Mouse (Mus musculus) megakaryocyte, embryonic 14.5 days (primary cell): ENCODE data around the gene Mrpl43. TPM values are rescaled to one million over a fixed set of nuclear protein-coding genes. Genes with fewer than 3 reads are reported as not detected.

Source experiments
- H3K27me3 ChIP-seq: replicated peaks from 2 replicates; pipeline ENCODE3; 2012; ENCODE audit warnings: inconsistent platforms
- H3K36me3 ChIP-seq: replicated peaks from 2 replicates; pipeline ENCODE3; 2012; ENCODE audit warnings: low read length, inconsistent platforms, mixed read lengths
- H3K4me1 ChIP-seq: 2 replicates; pipeline ENCODE4 v1.6.1; 2012; ENCODE audit warnings: inconsistent platforms
- H3K4me3 ChIP-seq: replicated peaks from 2 replicates; pipeline ENCODE3; 2012; ENCODE audit warnings: moderate library complexity, mild to moderate bottlenecking, inconsistent platforms
- H3K9me3 ChIP-seq: 2 replicates; pipeline ENCODE4 v1.6.1; 2012; ENCODE audit warnings: inconsistent platforms
- FLI1 ChIP-seq: IDR thresholded peaks from 2 replicates; pipeline ENCODE4 v1.6.1; 2012; ENCODE audit warnings: low read length, inconsistent platforms, mixed read lengths
- GATA1 ChIP-seq: IDR thresholded peaks from 3 replicates; pipeline ENCODE4 v1.6.1; 2012; ENCODE audit warnings: mixed read lengths, low read length, inconsistent platforms, borderline replicate concordance
- polyA plus RNA-seq: library from polyadenylated mRNA; stranded (reverse); fragments of >175 nt; gene quantifications from 2 replicates; pipeline ENCODE4 v1.2.3, GENCODE M21; 2012; ENCODE audit warnings: low replicate concordance; ENCODE audit not compliant: insufficient read depth

Mrpl43 gene
- polyA plus RNA-seq, 1 experiment, result 76.4 TPM

GRCm38 (mm10) chr19:45012219-45012618 is 6.0 kb upstream of the Mrpl43 start:
- H3K36me3 ChIP-seq, result peaks cover 51% of the 10 kb centered on the region
- TF ChIP-seq FLI1 (no peak), GATA1 (no peak)
- no peak overlapping the region for H3K4me3 ChIP-seq
- H3K27me3 ChIP-seq, result no peaks in the 10 kb centered on the region
- no peaks in the 10 kb centered on the region for H3K9me3 ChIP-seq
- H3K4me1 ChIP-seq, result peaks cover 60% of the 10 kb centered on the region

DNA sequence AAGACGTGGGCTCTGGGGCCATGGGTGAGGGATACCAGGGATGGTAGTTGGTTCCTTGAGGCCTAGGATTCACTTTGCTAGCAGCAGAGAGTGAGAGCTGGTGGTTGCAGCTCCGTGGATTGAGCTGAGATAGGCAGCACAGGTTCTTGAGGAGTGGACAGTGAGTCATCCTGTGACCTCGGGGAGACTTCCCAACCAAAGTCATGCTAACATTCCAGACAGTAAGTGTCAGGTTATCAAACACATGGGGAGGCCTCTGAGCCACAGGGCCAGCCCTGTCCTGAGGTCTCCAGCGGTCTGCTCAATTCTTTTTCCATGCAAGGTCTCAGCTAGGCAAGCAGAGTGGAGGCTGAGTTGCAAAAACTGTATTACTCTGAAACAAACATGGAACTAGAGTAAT is 4.4 kb upstream of the Mrpl43 start:
- no peak for TF ChIP-seq FLI1
- no peak for TF ChIP-seq GATA1
- H3K9me3 ChIP-seq, result no peaks in the 10 kb centered on the region
- H3K27me3 ChIP-seq, result no peaks in the 10 kb centered on the region
- no peak overlapping the region for H3K4me3 ChIP-seq
- peaks cover 60% of the 10 kb centered on the region for H3K4me1 ChIP-seq
- peaks cover 51% of the 10 kb centered on the region for H3K36me3 ChIP-seq

DNA sequence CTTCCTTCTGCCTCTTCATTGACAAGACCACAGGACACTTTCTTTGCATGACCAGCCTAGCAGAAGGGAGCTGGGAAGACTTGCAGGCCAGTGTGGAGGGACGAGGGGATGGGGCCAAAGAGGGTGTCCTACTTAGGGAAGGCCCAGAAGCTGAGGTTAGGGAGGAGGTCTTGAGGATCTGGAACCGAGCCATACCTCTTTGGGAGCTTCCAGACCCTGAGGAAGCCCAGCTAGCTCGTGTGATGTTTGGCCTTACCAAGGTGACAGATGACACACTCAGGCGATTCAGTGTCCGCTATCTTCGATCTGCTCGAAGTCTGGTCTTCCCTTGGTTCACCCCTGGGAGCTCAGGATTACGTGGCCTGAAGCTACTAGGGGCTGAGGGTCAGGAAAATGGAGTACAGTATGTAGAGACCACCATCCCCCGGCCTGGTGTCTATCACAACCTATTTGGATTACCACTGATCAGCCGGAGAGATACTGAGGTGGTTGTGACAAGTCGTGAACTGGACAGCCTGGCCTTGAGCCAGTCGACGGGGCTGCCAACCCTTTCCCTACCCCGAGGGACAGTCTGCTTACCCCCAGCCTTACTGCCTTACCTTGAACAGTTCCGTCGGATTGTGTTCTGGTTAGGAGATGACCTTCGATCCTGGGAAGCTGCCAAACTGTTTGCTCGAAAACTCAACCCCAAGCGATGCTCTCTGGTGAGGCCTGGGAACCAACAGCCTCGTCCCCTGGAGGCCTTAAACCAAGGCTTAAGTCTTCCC is 1.4 kb upstream of the Mrpl43 start:
- TF ChIP-seq FLI1, result no peak
- no peak for TF ChIP-seq GATA1
- Histone ChIP-seq H3K27me3 (no peaks in the 10 kb centered on the region), H3K4me3 (peak overlapping the region; percentile 100), H3K36me3 (peaks cover 76% of the 10 kb centered on the region), H3K9me3 (no peaks in the 10 kb centered on the region), H3K4me1 (peaks cover 54% of the 10 kb centered on the region)

DNA sequence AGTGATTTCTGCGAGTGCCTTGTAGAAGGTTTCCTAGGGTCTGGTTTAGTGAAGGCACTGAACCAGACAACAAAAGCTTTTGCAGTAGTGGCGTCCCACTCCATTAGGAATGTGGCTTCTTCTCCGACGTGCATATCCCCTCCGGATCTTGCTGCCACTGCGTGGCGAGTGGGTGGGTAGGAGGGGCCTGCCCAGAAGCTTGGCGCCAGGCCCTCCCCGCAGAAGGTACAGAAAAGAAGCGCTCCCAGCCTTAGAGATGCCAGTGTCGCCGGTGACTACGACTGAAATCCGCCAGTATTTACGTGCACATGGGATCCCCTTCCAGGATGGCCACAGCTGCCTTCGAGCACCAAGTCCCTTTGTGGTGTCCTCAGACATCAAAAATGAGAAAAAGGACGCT is 779 bp upstream of the Mrpl43 start:
- H3K27me3 ChIP-seq, result no peaks in the 10 kb centered on the region
- no peaks in the 10 kb centered on the region for H3K9me3 ChIP-seq
- peaks cover 54% of the 10 kb centered on the region for H3K4me1 ChIP-seq
- peaks cover 76% of the 10 kb centered on the region for H3K36me3 ChIP-seq
- TF ChIP-seq GATA1 (no peak), FLI1 (no peak)
- H3K4me3 ChIP-seq, result peak overlapping the region; percentile 100

DNA sequence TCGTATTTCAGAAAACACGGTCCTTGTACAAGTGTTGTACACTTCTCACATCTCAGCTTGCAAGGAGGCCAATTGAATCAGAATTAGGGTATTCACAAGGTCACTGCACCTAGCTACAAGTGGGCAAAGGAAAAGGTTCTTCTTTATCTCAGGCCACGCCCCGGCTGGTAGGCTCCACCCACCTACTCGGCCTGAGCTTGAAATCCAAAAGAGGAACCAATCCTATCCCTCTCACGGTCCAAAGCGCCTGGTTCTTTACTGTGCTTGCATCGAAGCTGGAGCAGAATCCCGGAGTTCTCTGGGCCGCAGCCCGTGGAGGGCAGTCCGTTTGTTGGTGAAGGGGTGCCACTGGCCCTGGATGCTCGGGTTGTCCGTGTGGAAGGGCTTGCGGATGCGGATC is 798 bp downstream of the Mrpl43 start, which contains the start of gene Twnk:
Gene Twnk, plus strand, starts transcription at position 220 of the 400 bp plus-strand sequence.
- peaks cover 75% of the 10 kb centered on the region for H3K36me3 ChIP-seq
- H3K27me3 ChIP-seq, result no peaks in the 10 kb centered on the region
- H3K9me3 ChIP-seq, result no peaks in the 10 kb centered on the region
- H3K4me3 ChIP-seq, result peak within 1 kb of the TSS; percentile 100
- peaks cover 54% of the 10 kb centered on the region for H3K4me1 ChIP-seq
- no peak for TF ChIP-seq GATA1
- no peak for TF ChIP-seq FLI1

GRCm38 (mm10) chr19:45003740-45004516 is 2.3 kb downstream of the Mrpl43 start:
- peaks cover 50% of the 10 kb centered on the region for H3K4me1 ChIP-seq

GRCm38 (mm10) chr19:45002301-45002700 is 3.9 kb downstream of the Mrpl43 start:
- Histone ChIP-seq H3K36me3 (peaks cover 48% of the 10 kb centered on the region), H3K27me3 (peaks cover 13% of the 10 kb centered on the region), H3K9me3 (no peaks in the 10 kb centered on the region), H3K4me3 (peak overlapping the region; percentile 7), H3K4me1 (peaks cover 51% of the 10 kb centered on the region)
- TF ChIP-seq FLI1 (no peak), GATA1 (no peak)

More at GRCm38 (mm10) chr19:45003740-45004516, 2.3 kb downstream of the Mrpl43 start:
- no peak for TF ChIP-seq FLI1
- no peak for TF ChIP-seq GATA1
- Histone ChIP-seq H3K9me3 (no peaks in the 10 kb centered on the region), H3K27me3 (peaks cover 3% of the 10 kb centered on the region), H3K4me3 (no peak overlapping the region), H3K36me3 (peaks cover 62% of the 10 kb centered on the region)

DNA sequence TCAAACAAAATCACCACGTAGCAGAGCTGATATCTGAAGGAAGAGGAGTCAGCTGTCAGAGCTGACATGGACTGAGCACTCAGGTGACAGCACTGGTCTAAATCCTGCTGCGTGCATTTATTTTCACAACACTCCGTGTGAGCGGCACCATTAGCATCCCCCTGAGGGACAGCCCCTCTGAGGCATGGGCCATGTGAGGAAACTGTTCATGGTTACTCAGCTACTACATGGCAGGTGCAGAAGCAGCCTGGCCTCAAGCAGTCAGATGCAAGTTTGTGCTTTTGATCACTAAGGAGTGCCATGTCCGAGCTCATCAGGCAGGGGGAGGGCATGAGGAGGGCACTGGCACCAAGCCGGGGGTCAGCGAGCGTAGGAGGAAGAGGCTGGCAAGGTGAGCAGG is 6.6 kb downstream of the Mrpl43 start:
- peaks cover 28% of the 10 kb centered on the region for H3K27me3 ChIP-seq
- no peaks in the 10 kb centered on the region for H3K9me3 ChIP-seq
- peaks cover 42% of the 10 kb centered on the region for H3K4me1 ChIP-seq
- H3K4me3 ChIP-seq, result no peak overlapping the region
- peaks cover 41% of the 10 kb centered on the region for H3K36me3 ChIP-seq
- no peak for TF ChIP-seq GATA1
- no peak for TF ChIP-seq FLI1

GRCm38 (mm10) chr19:44997786-44998185 is 8.5 kb downstream of the Mrpl43 start:
- peaks cover 30% of the 10 kb centered on the region; the same call in 1 of the 2 replicates for H3K4me1 ChIP-seq
- no peaks in the 10 kb centered on the region for H3K9me3 ChIP-seq
- peaks cover 31% of the 10 kb centered on the region for H3K27me3 ChIP-seq
- peak overlapping the region; percentile 46 for H3K4me3 ChIP-seq
- no peak for TF ChIP-seq GATA1
- no peak for TF ChIP-seq FLI1
- peaks cover 22% of the 10 kb centered on the region for H3K36me3 ChIP-seq

DNA sequence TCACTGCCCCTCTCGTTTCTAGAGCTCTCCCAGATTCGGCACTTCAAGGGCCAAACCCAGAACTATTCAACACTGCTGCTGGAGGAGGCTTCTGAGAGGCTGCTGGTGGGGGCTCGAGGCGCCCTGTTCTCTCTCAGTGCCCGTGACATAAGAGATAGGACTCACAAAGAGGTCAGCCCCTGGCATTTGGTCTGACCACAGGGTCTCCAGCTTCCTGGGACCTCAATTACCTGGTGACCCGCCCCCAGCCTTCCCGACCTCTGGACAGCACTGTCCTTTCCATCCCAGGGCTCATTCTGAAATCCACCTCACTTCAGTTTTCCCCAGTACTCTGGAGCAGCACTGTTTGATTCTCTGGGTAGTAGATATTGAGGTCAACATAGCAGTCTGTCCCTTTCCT is 13.5 kb downstream of the Mrpl43 start:
- Histone ChIP-seq H3K9me3 (no peaks in the 10 kb centered on the region), H3K36me3 (no peaks in the 10 kb centered on the region), H3K4me1 (peaks cover 36% of the 10 kb centered on the region), H3K27me3 (peaks cover 69% of the 10 kb centered on the region), H3K4me3 (no peak overlapping the region)
- TF ChIP-seq FLI1, result no peak
- no peak for TF ChIP-seq GATA1
